Mouse (Mus musculus): ENCODE results near the gene Ccdc12.
"Not testable (repeated sequence)": the region's sequence is repeated elsewhere in the genome, so short reads cannot be mapped to it uniquely, and the experiment has no call there.

Gene Ccdc12

GRCm38 (mm10) chr9:110672462-110673106 lies 16.3 kb downstream of the Ccdc12 start:
- DNase-seq (ENCODE audit: low read depth in 2 of 2, low spot score in 2 of 2): no peak

GRCm38 (mm10) chr9:110673107-110673752 lies 16.9 kb downstream of the Ccdc12 start:
- no peak for DNase-seq (ENCODE audit: low read depth in 2 of 2, low spot score in 2 of 2)

GRCm38 (mm10) chr9:110676492-110676911 lies 20.2 kb downstream of the Ccdc12 start:
- no peak for DNase-seq (ENCODE audit: low read depth in 2 of 2, low spot score in 2 of 2)

GRCm38 (mm10) chr9:110678886-110679285 lies 22.6 kb downstream of the Ccdc12 start:
- no peak for DNase-seq (ENCODE audit: low read depth in 2 of 2, low spot score in 2 of 2)

GRCm38 (mm10) chr9:110680736-110681507 lies 24.6 kb downstream of the Ccdc12 start:
- no peak for DNase-seq (ENCODE audit: low read depth in 2 of 2, low spot score in 2 of 2)

- DNase-seq (ENCODE audit: low read depth in 2 of 2, low spot score in 2 of 2): no peak
These were observed 25.5 kb downstream of the Ccdc12 start for GRCm38 (mm10) chr9:110681817-110682216.

GRCm38 (mm10) chr9:110682255-110682654 lies 26.0 kb downstream of the Ccdc12 start:
- DNase-seq (ENCODE audit: low read depth in 2 of 2, low spot score in 2 of 2): no peak

- not testable (repeated sequence) for DNase-seq (ENCODE audit: low read depth in 2 of 2, low spot score in 2 of 2)
These were observed 26.4 kb downstream of the Ccdc12 start for GRCm38 (mm10) chr9:110682697-110683096.

- no peak for DNase-seq (ENCODE audit: low read depth in 2 of 2, low spot score in 2 of 2)
These were observed 27.3 kb downstream of the Ccdc12 start for GRCm38 (mm10) chr9:110683574-110684099.

GRCm38 (mm10) chr9:110684100-110684831 lies 28.0 kb downstream of the Ccdc12 start:
- DNase-seq (ENCODE audit: low read depth in 2 of 2, low spot score in 2 of 2): no peak

- DNase-seq (ENCODE audit: low read depth in 2 of 2, low spot score in 2 of 2): no peak
These were observed 28.9 kb downstream of the Ccdc12 start for GRCm38 (mm10) chr9:110685187-110685586.

- no peak for DNase-seq (ENCODE audit: low read depth in 2 of 2, low spot score in 2 of 2)
These were observed 29.3 kb downstream of the Ccdc12 start for GRCm38 (mm10) chr9:110685591-110685990.

GRCm38 (mm10) chr9:110686472-110686871 lies 30.2 kb downstream of the Ccdc12 start:
- no peak for DNase-seq (ENCODE audit: low read depth in 2 of 2, low spot score in 2 of 2)

- no peak for DNase-seq (ENCODE audit: low read depth in 2 of 2, low spot score in 2 of 2)
These were observed 30.8 kb downstream of the Ccdc12 start for GRCm38 (mm10) chr9:110687061-110687460.

GRCm38 (mm10) chr9:110687846-110688245 lies 31.5 kb downstream of the Ccdc12 start:
- DNase-seq (ENCODE audit: low read depth in 2 of 2, low spot score in 2 of 2): no peak

- no peak for DNase-seq (ENCODE audit: low read depth in 2 of 2, low spot score in 2 of 2)
These were observed 33.0 kb downstream of the Ccdc12 start for GRCm38 (mm10) chr9:110689261-110689779.

GRCm38 (mm10) chr9:110695165-110695755 lies 39.0 kb downstream of the Ccdc12 start:
- no peak for DNase-seq (ENCODE audit: low read depth in 2 of 2, low spot score in 2 of 2)

GRCm38 (mm10) chr9:110696427-110696826 lies 40.1 kb downstream of the Ccdc12 start:
- DNase-seq (ENCODE audit: low read depth in 2 of 2, low spot score in 2 of 2): no peak

GRCm38 (mm10) chr9:110697465-110697864 lies 41.2 kb downstream of the Ccdc12 start:
- no peak for DNase-seq (ENCODE audit: low read depth in 2 of 2, low spot score in 2 of 2)

- DNase-seq (ENCODE audit: low read depth in 2 of 2, low spot score in 2 of 2): no peak
These were observed 43.3 kb downstream of the Ccdc12 start for GRCm38 (mm10) chr9:110699574-110699973.
